Mouse (Mus musculus): ENCODE results near the gene Galnt6.

Galnt6 gene

GRCm38 (mm10) chr15:100679005-100679404 lies 50.2 kb downstream of the Galnt6 start:
- DNase-seq: no peak

GRCm38 (mm10) chr15:100678581-100678980 lies 50.6 kb downstream of the Galnt6 start:
- no peak for DNase-seq

GRCm38 (mm10) chr15:100677675-100678074 lies 51.5 kb downstream of the Galnt6 start:
- no peak for DNase-seq

- no peak for DNase-seq
These were observed 52.7 kb downstream of the Galnt6 start for GRCm38 (mm10) chr15:100676521-100676920.

GRCm38 (mm10) chr15:100675486-100675885 lies 53.7 kb downstream of the Galnt6 start:
- DNase-seq: no peak

- no peak for DNase-seq
These were observed 54.6 kb downstream of the Galnt6 start for GRCm38 (mm10) chr15:100674566-100674965.

GRCm38 (mm10) chr15:100673585-100674391 lies 55.4 kb downstream of the Galnt6 start:
- no peak for DNase-seq

- DNase-seq: no peak
These were observed 58.3 kb downstream of the Galnt6 start for GRCm38 (mm10) chr15:100670833-100671232.

- no peak for DNase-seq
These were observed 59.2 kb downstream of the Galnt6 start for GRCm38 (mm10) chr15:100670004-100670403.

GRCm38 (mm10) chr15:100669337-100669736 lies 59.8 kb downstream of the Galnt6 start, which contains the start of gene Bin2:
Gene Bin2 (minus strand): TSS chr15:100669553.
- DNase-seq: no peak

GRCm38 (mm10) chr15:100667871-100668545 lies 61.2 kb downstream of the Galnt6 start:
- DNase-seq: no peak

GRCm38 (mm10) chr15:100667420-100667819 lies 61.8 kb downstream of the Galnt6 start:
- no peak for DNase-seq

GRCm38 (mm10) chr15:100666851-100667250 lies 62.3 kb downstream of the Galnt6 start:
- no peak for DNase-seq

- no peak for DNase-seq
These were observed 62.9 kb downstream of the Galnt6 start for GRCm38 (mm10) chr15:100666219-100666696.

GRCm38 (mm10) chr15:100665411-100666218 lies 63.6 kb downstream of the Galnt6 start:
- no peak for DNase-seq

GRCm38 (mm10) chr15:100664813-100665274 lies 64.3 kb downstream of the Galnt6 start:
- no peak for DNase-seq

GRCm38 (mm10) chr15:100660805-100661204 lies 68.4 kb downstream of the Galnt6 start:
- DNase-seq: no peak

GRCm38 (mm10) chr15:100660306-100660705 lies 68.9 kb downstream of the Galnt6 start:
- peak; percentile 22 for DNase-seq

GRCm38 (mm10) chr15:100655201-100655600 lies 74.0 kb downstream of the Galnt6 start:
- no peak for DNase-seq

GRCm38 (mm10) chr15:100654271-100654670 lies 74.9 kb downstream of the Galnt6 start:
- DNase-seq: no peak

- DNase-seq: no peak
These were observed 77.6 kb downstream of the Galnt6 start for GRCm38 (mm10) chr15:100651610-100652009.

GRCm38 (mm10) chr15:100650111-100650510 lies 79.1 kb downstream of the Galnt6 start:
- peak; percentile 29 for DNase-seq

GRCm38 (mm10) chr15:100646161-100646560 lies 83.0 kb downstream of the Galnt6 start:
- peak; percentile 56 for DNase-seq

Data from cerebellum, adult 11 months (tissue).